Mouse (Mus musculus) testis, adult 2 months (tissue): ENCODE measurements at regions not wholly inside any gene's neighbourhood (a gene's known extent, or its start where the extent isn't known, plus 50 kb on each side); places are given as distances from the start of the nearest gene placed in this dataset.

Experiments used
- H3K27ac ChIP-seq: fragments of 200-500 bp; 2 replicates; pipeline ENCODE4 v1.5.1; 2012; ENCODE audit warnings: low read depth, low read length; ENCODE audit not compliant: control insufficient read depth, insufficient read depth
- H3K27me3 ChIP-seq: fragments of 200-500 bp; 2 replicates; pipeline ENCODE4 v1.6.1; 2012; ENCODE audit warnings: mild to moderate bottlenecking, low read length, moderate library complexity; ENCODE audit not compliant: control insufficient read depth, insufficient read depth
- H3K36me3 ChIP-seq: fragments of 200-500 bp; 2 replicates; pipeline ENCODE4 v1.6.1; 2012; ENCODE audit warnings: mild to moderate bottlenecking, low read length; ENCODE audit not compliant: control insufficient read depth, insufficient read depth
- H3K4me1 ChIP-seq: fragments of 200-500 bp; 2 replicates; pipeline ENCODE4 v1.6.1; 2012; ENCODE audit warnings: low read length; ENCODE audit not compliant: control insufficient read depth, insufficient read depth
- H3K4me3 ChIP-seq: fragments of 200-500 bp; 2 replicates; pipeline ENCODE4 v1.5.1; 2012; ENCODE audit warnings: low read depth, mild to moderate bottlenecking, low read length, moderate library complexity, mixed read lengths; ENCODE audit not compliant: control insufficient read depth
- CTCF ChIP-seq: fragments of 200-500 bp; IDR thresholded peaks from 2 replicates; pipeline ENCODE4 v1.5.1; 2012; ENCODE audit warnings: low read depth, mild to moderate bottlenecking, inconsistent platforms, low read length, moderate library complexity; ENCODE audit not compliant: control insufficient read depth, insufficient read depth, insufficient replicate concordance
- POLR2A ChIP-seq: fragments of 200-500 bp; IDR thresholded peaks from 2 replicates; pipeline ENCODE4 v1.6.1; 2012; ENCODE audit warnings: low read depth, mild to moderate bottlenecking, inconsistent platforms, low read length, moderate library complexity; ENCODE audit not compliant: control insufficient read depth

DNA sequence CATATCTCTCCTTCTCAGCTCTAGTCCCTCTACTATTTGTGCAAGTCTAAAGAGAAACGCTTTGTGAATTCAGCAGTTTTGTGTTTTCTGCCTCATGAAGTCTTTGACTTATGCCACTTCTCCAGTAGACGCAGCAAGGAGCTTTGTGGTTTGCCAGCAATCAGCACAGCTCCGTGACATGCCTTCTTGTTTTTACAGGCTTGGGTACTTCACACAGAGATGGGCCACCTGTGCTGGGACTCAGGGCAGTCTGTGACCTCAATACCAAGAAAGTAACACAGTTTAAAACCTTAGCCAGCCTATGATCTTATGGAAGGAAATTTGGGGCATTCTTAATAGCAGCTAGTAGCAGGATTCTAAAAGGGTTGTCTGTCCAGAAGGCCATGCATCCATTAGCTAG, 248.4 kb upstream of the Gk2 start:
- H3K4me1 ChIP-seq = no peaks in the 10 kb centered on the region
- H3K4me3 ChIP-seq = no peak overlapping the region
- TF ChIP-seq POLR2A = no peak
- no peak for TF ChIP-seq CTCF
- H3K27ac ChIP-seq = no peak overlapping the region
- H3K36me3 ChIP-seq = no peaks in the 10 kb centered on the region
- no peaks in the 10 kb centered on the region for H3K27me3 ChIP-seq

DNA sequence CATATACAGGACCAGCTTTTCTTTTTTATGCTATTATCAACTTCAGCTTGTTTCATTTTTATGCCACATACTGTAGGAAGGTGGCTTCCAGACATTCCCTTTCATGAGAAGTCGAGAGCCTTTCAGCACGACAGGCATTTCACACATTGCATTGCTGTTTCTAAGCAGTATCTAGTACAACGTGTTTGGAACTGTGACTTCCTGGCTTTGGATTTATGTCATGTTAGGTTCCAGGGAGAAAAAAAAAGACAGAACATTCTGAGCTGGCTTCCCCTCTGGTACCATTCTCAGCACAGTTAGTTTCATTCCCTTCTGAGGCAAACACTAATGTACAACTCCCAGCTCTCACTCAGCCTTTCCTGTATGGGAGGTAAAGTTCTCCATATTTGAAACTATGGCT, 243.7 kb upstream of the Gk2 start:
- no peak for TF ChIP-seq CTCF
- no peak for TF ChIP-seq POLR2A
- no peaks in the 10 kb centered on the region for H3K36me3 ChIP-seq
- no peaks in the 10 kb centered on the region for H3K4me1 ChIP-seq
- no peak overlapping the region for H3K4me3 ChIP-seq
- H3K27ac ChIP-seq = no peak overlapping the region; the same call in 1 of the 2 replicates
- H3K27me3 ChIP-seq = no peaks in the 10 kb centered on the region

DNA sequence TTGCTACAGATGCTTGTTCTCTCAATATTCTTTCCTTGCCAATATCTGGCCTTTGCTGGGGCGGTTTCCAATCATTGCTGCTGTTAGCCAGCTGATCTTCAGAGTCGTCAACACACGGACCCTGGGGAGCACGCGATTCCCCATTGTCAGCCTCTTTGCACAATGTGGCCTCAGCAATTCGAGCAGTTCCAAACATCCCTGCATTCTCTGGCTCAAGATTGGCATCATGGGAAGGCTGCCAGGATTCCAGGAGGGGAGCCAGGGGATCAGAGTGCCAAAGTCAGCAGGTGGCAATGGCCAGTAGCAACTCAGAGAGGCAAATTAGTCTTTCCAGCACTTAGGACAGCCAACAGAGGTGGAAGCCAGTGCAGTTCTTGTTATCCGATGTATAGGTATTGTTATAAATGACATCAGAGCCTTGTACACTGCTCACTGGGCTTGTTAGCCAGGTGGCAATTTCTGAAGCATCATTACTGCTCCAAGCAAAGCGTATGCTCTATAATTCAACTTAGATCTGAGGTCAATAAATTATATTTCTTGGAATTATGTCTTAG, 240.8 kb upstream of the Gk2 start:
- TF ChIP-seq POLR2A = no peak
- TF ChIP-seq CTCF = no peak
- H3K27ac ChIP-seq = no peak overlapping the region
- no peaks in the 10 kb centered on the region for H3K27me3 ChIP-seq
- no peaks in the 10 kb centered on the region for H3K36me3 ChIP-seq
- no peak overlapping the region for H3K4me3 ChIP-seq
- no peaks in the 10 kb centered on the region for H3K4me1 ChIP-seq

DNA sequence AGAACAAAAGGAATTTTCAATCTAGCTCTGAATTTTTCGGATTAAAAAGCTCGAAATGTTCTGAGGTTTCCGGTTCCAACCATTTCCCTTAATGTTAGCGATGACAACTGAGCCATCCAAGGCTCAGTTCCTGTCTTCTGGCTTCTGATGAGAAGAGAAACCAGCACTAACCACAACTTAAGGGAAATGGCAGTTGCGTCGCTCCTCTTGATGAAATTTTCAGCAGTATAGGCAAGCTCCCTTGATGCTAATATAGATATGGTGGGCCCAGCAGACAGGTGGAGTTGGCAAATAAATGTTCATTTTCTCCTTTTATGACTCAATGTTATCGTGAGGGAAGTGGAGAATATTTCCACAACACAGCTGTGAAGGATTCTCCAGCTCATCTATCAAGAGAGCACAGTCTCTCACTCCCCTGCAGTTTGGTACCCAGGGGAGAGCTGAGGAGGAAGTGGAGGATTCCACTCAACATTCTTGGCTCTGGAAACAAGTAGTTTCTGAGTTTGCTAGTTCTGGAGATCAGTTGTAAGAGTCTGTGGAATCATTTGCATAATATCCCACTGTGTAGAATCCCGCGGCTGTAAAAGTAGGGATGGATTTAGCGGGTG, 236.6 kb upstream of the Gk2 start:
- no peaks in the 10 kb centered on the region for H3K36me3 ChIP-seq
- no peak for TF ChIP-seq CTCF
- TF ChIP-seq POLR2A = no peak
- no peaks in the 10 kb centered on the region for H3K27me3 ChIP-seq
- H3K4me3 ChIP-seq = no peak overlapping the region
- no peaks in the 10 kb centered on the region for H3K4me1 ChIP-seq
- no peak overlapping the region for H3K27ac ChIP-seq

DNA sequence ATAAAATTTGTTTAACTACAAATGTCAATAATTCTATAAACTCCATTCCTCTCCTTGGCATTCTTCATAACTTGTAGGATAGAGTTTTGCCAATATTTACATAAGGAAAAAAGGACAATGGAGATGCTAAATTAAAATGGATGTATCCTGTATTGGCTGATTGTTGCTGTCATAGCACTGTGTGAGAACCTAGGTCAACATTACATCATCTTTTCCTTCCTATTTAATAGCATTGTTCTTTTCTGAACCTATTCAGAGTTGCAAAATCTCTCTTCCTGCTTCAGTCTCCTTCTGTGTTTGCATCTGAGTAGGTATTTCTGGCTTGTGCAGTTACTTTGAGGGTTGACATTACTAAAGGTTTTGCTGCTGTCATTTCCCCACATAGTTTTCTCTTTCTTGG, 228.6 kb upstream of the Gk2 start:
- Histone ChIP-seq H3K36me3 (no peaks in the 10 kb centered on the region), H3K4me3 (no peak overlapping the region), H3K27me3 (no peaks in the 10 kb centered on the region), H3K27ac (no peak overlapping the region), H3K4me1 (no peaks in the 10 kb centered on the region)
- TF ChIP-seq CTCF (no peak), POLR2A (no peak)

DNA sequence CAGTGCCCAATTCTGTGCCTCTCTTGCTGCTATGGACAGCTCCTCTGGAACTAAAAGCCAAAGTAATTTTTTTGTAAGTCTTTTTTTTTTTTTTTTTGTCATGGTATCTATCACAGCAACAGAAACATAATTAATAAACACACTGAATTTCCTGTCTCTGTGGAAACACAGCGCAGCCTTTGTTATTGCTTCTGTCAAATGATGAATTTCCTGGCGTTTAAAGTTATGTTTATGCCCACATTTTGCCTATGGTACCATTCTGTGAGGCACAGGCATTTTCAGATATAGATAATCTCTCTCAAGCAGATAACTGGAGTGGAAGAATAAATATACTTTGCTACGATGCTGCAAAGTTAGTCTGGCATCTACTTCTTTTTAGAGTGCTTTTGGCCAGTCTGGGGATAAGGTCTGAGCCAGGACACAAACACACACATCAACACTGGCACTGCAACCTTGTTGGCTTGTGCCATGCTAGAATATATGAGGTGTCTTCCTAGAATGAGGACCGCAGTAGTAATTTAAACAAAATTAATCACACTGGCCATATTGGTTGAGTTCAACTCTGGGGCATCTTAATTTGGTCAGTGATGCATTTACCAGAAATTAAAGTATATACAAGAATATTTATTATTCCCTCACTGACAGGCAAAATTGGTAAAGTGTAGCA, 227.9 kb upstream of the Gk2 start:
- no peak for TF ChIP-seq CTCF
- TF ChIP-seq POLR2A = no peak
- H3K27me3 ChIP-seq = no peaks in the 10 kb centered on the region
- no peaks in the 10 kb centered on the region for H3K4me1 ChIP-seq
- H3K4me3 ChIP-seq = no peak overlapping the region
- H3K27ac ChIP-seq = no peak overlapping the region
- no peaks in the 10 kb centered on the region for H3K36me3 ChIP-seq

DNA sequence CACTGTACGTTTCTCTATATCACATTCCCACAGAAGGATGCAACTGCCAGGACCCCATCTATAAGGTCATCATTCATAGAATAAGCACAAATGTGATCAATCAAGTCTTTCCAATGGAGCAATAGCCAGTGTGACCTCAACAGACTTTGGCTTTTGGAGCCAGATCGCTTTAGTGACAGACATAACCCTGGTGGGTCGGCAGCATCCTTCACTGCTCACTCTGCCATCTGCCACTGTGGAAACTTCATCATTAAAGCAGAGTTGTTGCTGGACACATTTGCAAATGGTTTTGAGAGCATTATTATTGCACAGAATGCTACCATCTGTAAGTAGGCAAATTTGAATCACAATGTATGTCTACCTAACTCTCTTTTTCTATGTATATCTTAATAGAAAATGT, 212.9 kb upstream of the Gk2 start:
- TF ChIP-seq POLR2A = no peak
- no peak for TF ChIP-seq CTCF

More for the DNA sequence above, 212.9 kb upstream of the Gk2 start:
- H3K4me1 ChIP-seq = no peaks in the 10 kb centered on the region
- H3K27ac ChIP-seq = no peak overlapping the region
- no peaks in the 10 kb centered on the region for H3K36me3 ChIP-seq
- H3K4me3 ChIP-seq = no peak overlapping the region
- no peaks in the 10 kb centered on the region for H3K27me3 ChIP-seq
